ENCODE assay signal across 8 mouse cellular contexts in genomic region chr4:82592086-82593030, GRCm38 (mm10).
DNase-seq lines count a peak whose midpoint lies in the region; ATAC-seq and TF ChIP-seq lines count a peak whose summit lies in the region.

No protein-coding gene starts in this region.

- peaks cover 21% of the 10 kb centered on the region for H3K4me1 ChIP-seq in hindbrain, embryonic 13.5 days (replicated peaks)
- H3K4me1 ChIP-seq in hindbrain, embryonic 10.5 days (replicated peaks) = peaks cover 23% of the 10 kb centered on the region; the same call in 1 of the 2 replicates
- H3K4me1 ChIP-seq in stomach, postnatal 0 days (replicated peaks; ENCODE audit: control insufficient read depth, insufficient read depth) = no peaks in the 10 kb centered on the region

- WGBS in hindbrain, embryonic 13.5 days = 47% methylated on average over 7 of the region's 7 CpGs
- WGBS in hindbrain, embryonic 10.5 days = 54% methylated on average over 7 of the region's 7 CpGs
- 47% methylated on average over 7 of the region's 7 CpGs for WGBS in stomach, postnatal 0 days

- ATAC-seq in hindbrain, embryonic 13.5 days (ENCODE audit: low FRiP score) = 0 out of 2 replicates have a peak, but pooled peaks have one; percentile 33
- no peak for ATAC-seq in stomach, postnatal 0 days (ENCODE audit: low FRiP score, low TSS enrichment)

- no peak overlapping the region for H3K9ac ChIP-seq in hindbrain, embryonic 13.5 days
- no peak overlapping the region for H3K9ac ChIP-seq in stomach, postnatal 0 days (ENCODE audit: low read length)

- intact Hi-C loops in heart, postnatal 10 days (cut with DNase I) = loop anchor here (5.0 kb wide), 1 partner anchor 1095 kb away; no protein-coding TSS in a partner anchor

- peak; percentile 20; the same call in 1 of the 2 replicates for TF ChIP-seq CTCF in stomach, postnatal 0 days (IDR thresholded peaks at IDR 0.05; ENCODE audit: low read depth)

- H3K4me3 ChIP-seq in hindbrain, embryonic 13.5 days = no peak overlapping the region
- H3K4me3 ChIP-seq in hindbrain, embryonic 10.5 days = no peak overlapping the region
- H3K4me3 ChIP-seq in stomach, postnatal 0 days (ENCODE audit: low read depth, low read length) = no peak overlapping the region

- H3K36me3 ChIP-seq in hindbrain, embryonic 13.5 days = no peaks in the 10 kb centered on the region
- no peaks in the 10 kb centered on the region for H3K36me3 ChIP-seq in hindbrain, embryonic 10.5 days
- H3K36me3 ChIP-seq in stomach, postnatal 0 days (ENCODE audit: control insufficient read depth, insufficient read depth, low read length) = no peaks in the 10 kb centered on the region

- no peak overlapping the region for H3K4me2 ChIP-seq in hindbrain, embryonic 13.5 days
- H3K4me2 ChIP-seq in stomach, postnatal 0 days (replicated peaks; ENCODE audit: low read depth) = no peak overlapping the region

- H3K27me3 ChIP-seq in hindbrain, embryonic 13.5 days = no peaks in the 10 kb centered on the region
- no peaks in the 10 kb centered on the region for H3K27me3 ChIP-seq in hindbrain, embryonic 10.5 days (ENCODE audit: insufficient read depth, poor library complexity, severe bottlenecking)
- H3K27me3 ChIP-seq in stomach, postnatal 0 days (ENCODE audit: control insufficient read depth, insufficient read depth, low read length) = no peaks in the 10 kb centered on the region

- H3K27ac ChIP-seq in hindbrain, embryonic 13.5 days = peak overlapping the region; percentile 44
- no peak overlapping the region for H3K27ac ChIP-seq in hindbrain, embryonic 10.5 days
- H3K27ac ChIP-seq in stomach, postnatal 0 days (replicated peaks) = no peak overlapping the region

- DNase-seq in hindbrain, embryonic 10.5 days (ENCODE audit: low spot score) = no peak
- DNase-seq in NIH3T3 (ENCODE audit: low read depth) (peak; percentile 69), liver (no peak)
- peak; percentile 87 to 95 for DNase-seq in cerebellum, postnatal 25 days
- DNase-seq in heart, postnatal 10 days = peak; percentile 75 to 85
- DNase-seq in stomach, postnatal 0 days (ENCODE audit: low spot score) = peak; percentile 18
- no peak for DNase-seq in testis, postnatal 14 days (ENCODE audit: low spot score)

- no peaks in the 10 kb centered on the region for H3K9me3 ChIP-seq in hindbrain, embryonic 13.5 days
- H3K9me3 ChIP-seq in hindbrain, embryonic 10.5 days = no peaks in the 10 kb centered on the region
- no peaks in the 10 kb centered on the region for H3K9me3 ChIP-seq in stomach, postnatal 0 days (ENCODE audit: control insufficient read depth, low read length)

- no peak for TF ChIP-seq EP300 in stomach, postnatal 0 days (optimal IDR thresholded peaks at IDR 0.05)

Comparison
In these comparisons a context has a peak if more than half of its experiments do, and no peak if none do; other contexts are left out.
1. DNase-seq: peak in NIH3T3 (single experiment), cerebellum, postnatal 25 days (2 of 2), heart, postnatal 10 days (2 of 2) and stomach, postnatal 0 days (single experiment); none in hindbrain, embryonic 10.5 days (single experiment), testis, postnatal 14 days (single experiment) and liver (single experiment).